In genomic region chr14:22442719-22443118, GRCm38 (mm10) we compare ENCODE assay signal across 22 mouse cellular contexts.
DNase-seq lines count a peak whose midpoint lies in the region; ATAC-seq and TF ChIP-seq lines count a peak whose summit lies in the region.
"Had no signal": no experiment of that assay in that cellular context is flagged by ENCODE, and none has a peak within 500 bp of the region (broad histone marks: within the 10 kb centered on the region; RNA-seq: fewer than 3 reads in every experiment).

No protein-coding gene starts in this region.

- ATAC-seq in limb, embryonic 12.5 days (ENCODE audit: insufficient number of reproducible peaks, insufficient read depth, low FRiP score, low TSS enrichment, low read depth) = no peak
- ATAC-seq: activated CD4-positive, CD25-positive, alpha-beta regulatory T cell, adult 4 months; forebrain, embryonic 16.5 days; Patski had no signal

- H3K9me3 ChIP-seq in limb, embryonic 12.5 days = no peaks in the 10 kb centered on the region
- H3K9me3 ChIP-seq in limb, embryonic 10.5 days (replicated peaks) = no peaks in the 10 kb centered on the region
- H3K9me3 ChIP-seq: embryonic facial prominence, embryonic 13.5 days; embryonic facial prominence, embryonic 15.5 days; forebrain, embryonic 10.5 days; forebrain, embryonic 13.5 days had no signal

- DNase-seq in limb, embryonic 10.5 days (ENCODE audit: low spot score) = no peak
- DNase-seq in brain, embryonic 14.5 days (ENCODE audit: low read depth) = peak; percentile 59
- peak; percentile 70 for DNase-seq in retina, postnatal 1 day
- DNase-seq in embryo, embryonic 10 days (ENCODE audit: low spot score) = no peak
- no peak for DNase-seq in urinary bladder, postnatal 10 days (ENCODE audit: low spot score)
- DNase-seq: adrenal gland, adult 8-10 months; adrenal gland, postnatal 14 days; adrenal gland, postnatal 36 days; cerebellum, adult 11-12 months; cerebellum, adult 2 months; cerebellum, adult 9-10 months; cerebellum, postnatal 25 days; embryo, embryonic 11 days had no signal

- no peaks in the 10 kb centered on the region for H3K36me3 ChIP-seq in limb, embryonic 12.5 days
- H3K36me3 ChIP-seq in limb, embryonic 10.5 days = no peaks in the 10 kb centered on the region
- H3K36me3 ChIP-seq: embryonic facial prominence, embryonic 13.5 days; embryonic facial prominence, embryonic 15.5 days; forebrain, embryonic 10.5 days had no signal

- no peak for TF ChIP-seq POLR2A in brain, embryonic 14.5 days (IDR thresholded peaks at IDR 0.05; ENCODE audit: borderline replicate concordance, extremely low read depth, insufficient read depth, insufficient read length, poor library complexity, severe bottlenecking)

- TF ChIP-seq CTCF in brain, embryonic 14.5 days (IDR thresholded peaks at IDR 0.05; ENCODE audit: borderline replicate concordance, extremely low read depth, insufficient read depth, insufficient read length) = no peak

- H3K27me3 ChIP-seq in limb, embryonic 12.5 days = peaks cover 37% of the 10 kb centered on the region
- H3K27me3 ChIP-seq in limb, embryonic 10.5 days (ENCODE audit: low read depth, poor library complexity, severe bottlenecking) = peaks cover 57% of the 10 kb centered on the region
- H3K27me3 ChIP-seq: embryonic facial prominence, embryonic 15.5 days; Patski had no signal

- WGBS in limb, embryonic 12.5 days = 47% methylated on average over 5 of the region's 5 CpGs
- WGBS in limb, embryonic 10.5 days = 53% methylated on average over 5 of the region's 5 CpGs

- peak overlapping the region; percentile 46; the same call in 1 of the 2 replicates for H3K27ac ChIP-seq in limb, embryonic 12.5 days
- no peak overlapping the region for H3K27ac ChIP-seq in limb, embryonic 10.5 days
- H3K27ac ChIP-seq: embryonic facial prominence, embryonic 13.5 days; embryonic facial prominence, embryonic 15.5 days; forebrain, embryonic 10.5 days had no signal

- H3K4me2 ChIP-seq in limb, embryonic 12.5 days = no peak overlapping the region
- H3K4me2 ChIP-seq: embryonic facial prominence, embryonic 13.5 days; embryonic facial prominence, embryonic 15.5 days; forebrain, embryonic 13.5 days had no signal

- H3K4me1 ChIP-seq in limb, embryonic 12.5 days (replicated peaks) = peaks cover 53% of the 10 kb centered on the region
- H3K4me1 ChIP-seq in limb, embryonic 10.5 days = peaks cover 76% of the 10 kb centered on the region

- H3K9ac ChIP-seq in limb, embryonic 12.5 days (replicated peaks) = no peak overlapping the region
- H3K9ac ChIP-seq: embryonic facial prominence, embryonic 13.5 days; embryonic facial prominence, embryonic 15.5 days; forebrain, embryonic 13.5 days had no signal

- no peak overlapping the region for H3K4me3 ChIP-seq in limb, embryonic 12.5 days (replicated peaks)
- no peak overlapping the region for H3K4me3 ChIP-seq in limb, embryonic 10.5 days
- H3K4me3 ChIP-seq: embryonic facial prominence, embryonic 13.5 days; embryonic facial prominence, embryonic 15.5 days; erythroblast, embryonic 14.5 days; forebrain, embryonic 10.5 days; forebrain, embryonic 13.5 days had no signal

Comparison
In these comparisons a context has a peak if more than half of its experiments do, and no peak if none do; other contexts are left out.
1. DNase-seq: peak in brain, embryonic 14.5 days (single experiment) and retina, postnatal 1 day (single experiment); none in limb, embryonic 10.5 days (single experiment), embryo, embryonic 10 days (single experiment) and urinary bladder, postnatal 10 days (single experiment).